Mouse (Mus musculus) lung, postnatal 10 days (tissue): ENCODE measurements around the gene Mrln.
"Not testable (repeated sequence)": the region's sequence is repeated elsewhere in the genome, so short reads cannot be mapped to it uniquely, and the experiment has no call there.

Source experiments
- DNase-seq: peaks from one replicate; pipeline ENCODE4 v3.0.0; 2021

The Mrln gene

DNA sequence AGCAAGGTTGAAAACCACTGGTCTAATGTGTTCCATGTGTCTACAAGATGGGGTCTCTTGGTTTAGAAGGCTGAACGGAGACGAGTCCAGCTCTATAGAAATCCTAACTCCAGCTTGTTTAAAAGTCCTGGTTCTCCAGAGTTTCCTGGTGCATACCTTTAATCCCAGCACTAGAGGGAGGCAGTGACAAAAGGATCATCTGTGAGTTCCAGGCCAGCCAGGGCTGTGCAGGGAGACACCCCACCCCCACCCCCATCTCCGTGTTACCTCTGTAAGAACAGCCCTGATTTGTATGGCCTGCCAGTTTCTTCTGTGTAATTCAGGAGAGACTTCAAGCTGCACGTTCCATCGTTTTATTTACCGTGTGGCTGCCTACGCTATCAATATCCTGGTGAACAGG lies 8.7 kb upstream of the Mrln start:
- peak; percentile 61 for DNase-seq

DNA sequence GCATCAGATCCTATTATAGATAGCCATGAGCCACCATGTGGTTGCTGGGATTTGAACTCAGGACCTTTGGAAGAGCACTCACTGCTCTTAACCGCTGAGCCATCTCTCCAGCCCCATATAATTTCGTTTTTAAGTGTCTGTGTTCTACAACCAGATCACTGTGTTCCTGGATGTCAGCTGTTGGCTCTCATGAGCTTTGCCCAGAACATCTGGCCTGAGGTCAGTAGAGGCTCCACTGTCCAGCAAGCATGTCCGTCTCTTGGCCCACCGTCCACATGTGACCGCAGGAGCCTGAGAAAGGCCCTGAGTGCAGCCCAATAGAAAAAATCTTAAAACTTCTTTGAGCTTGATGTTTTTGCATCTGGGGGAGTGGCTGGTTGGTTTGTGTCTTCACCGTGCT lies 7.8 kb upstream of the Mrln start:
- DNase-seq: no peak

DNA sequence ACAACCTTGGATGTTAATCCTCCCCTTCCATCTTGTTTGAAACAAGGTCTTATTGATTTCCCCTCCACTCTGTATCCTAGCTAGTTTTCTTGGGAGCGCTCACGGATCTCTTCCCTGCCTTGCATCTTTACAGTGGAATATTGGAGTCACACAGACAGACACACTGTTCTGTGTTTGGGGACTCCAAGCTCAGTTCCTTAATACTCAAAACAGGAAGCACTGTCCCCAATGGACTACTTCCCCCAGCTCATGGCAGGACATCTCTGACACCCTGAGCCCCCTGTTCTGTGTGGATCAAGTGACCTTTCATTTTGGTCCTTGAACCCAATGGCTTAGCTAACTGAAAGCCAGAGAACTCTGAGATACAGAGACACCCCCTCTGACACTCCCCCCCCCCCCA lies 6.9 kb upstream of the Mrln start:
- DNase-seq: no peak

DNA sequence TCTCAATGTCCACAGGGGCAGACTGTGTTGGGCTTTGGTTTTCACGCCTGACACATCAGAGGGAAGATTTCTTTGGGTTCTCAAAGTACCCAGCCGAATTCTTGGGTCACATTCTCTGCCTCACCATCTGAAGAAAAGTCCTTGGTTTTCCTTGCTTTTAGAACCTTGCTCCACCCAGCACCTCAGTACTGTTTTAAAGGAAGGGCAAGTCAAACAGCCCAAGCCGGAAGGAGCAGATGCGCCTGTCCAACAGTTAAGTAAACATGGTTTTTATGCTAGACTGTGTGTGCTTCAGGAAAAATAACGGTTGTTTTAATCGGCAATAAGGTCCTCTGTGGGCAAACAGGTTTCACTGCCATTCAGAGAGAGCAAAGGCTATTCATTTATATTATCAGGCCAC lies 6.5 kb upstream of the Mrln start:
- no peak for DNase-seq

DNA sequence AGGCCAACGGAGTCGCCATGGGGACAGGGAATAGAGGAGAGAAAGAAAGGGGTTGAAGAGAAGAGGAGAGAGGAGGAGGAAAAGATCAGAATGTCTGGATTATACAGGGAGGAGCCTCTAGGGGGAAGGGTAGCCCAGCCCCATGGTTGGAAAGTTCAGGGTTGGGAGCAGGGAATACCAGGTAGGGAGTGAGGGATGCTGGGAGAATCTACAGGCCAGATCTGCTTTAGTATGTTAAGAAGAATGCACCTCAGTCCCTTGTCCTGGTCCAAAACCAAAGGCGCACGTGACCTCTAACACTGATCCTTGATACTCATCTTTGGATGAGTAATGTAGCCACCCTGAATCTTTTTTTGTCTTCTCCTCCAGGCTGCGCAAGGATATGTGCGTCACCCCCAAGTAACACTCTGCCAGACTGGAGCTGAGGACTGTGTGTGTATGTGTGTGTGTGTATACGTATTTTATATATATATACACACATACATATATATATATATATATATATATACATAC lies 5.5 kb upstream of the Mrln start:
- no peak for DNase-seq

DNA sequence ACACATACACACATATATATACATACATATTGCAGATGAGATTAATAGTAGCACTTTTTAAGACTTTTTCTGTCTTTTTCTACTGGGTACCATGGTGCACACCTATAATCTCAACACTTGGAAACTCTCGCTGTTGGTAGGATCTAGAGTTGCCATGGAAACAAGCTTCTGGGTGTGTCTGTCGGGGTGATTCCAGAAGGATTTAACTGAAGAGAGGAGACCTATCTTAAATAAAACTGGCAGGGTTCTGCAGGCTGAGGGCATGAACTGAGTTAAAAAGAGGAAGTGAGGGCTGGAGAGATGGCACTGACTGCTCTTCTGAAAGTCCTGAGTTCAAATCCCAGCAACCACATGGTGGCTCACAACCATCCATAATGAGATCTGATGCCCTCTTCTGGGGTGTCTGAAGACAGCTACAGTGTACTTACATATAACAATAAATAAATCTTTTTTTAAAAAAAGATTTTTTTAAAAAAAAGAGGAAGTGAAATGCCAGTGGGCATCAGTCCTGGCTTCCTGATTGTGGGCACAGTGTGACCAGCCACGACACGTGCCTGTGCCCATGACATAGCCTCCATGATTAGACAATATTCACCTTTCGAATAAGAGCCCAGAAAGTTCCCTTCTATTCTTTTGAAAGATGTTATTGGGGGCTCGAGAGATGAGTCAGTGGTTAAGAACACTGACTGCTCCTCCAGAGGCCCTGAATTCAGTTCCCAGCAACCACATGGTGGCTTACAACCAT lies 4.8 kb upstream of the Mrln start:
- no peak for DNase-seq

DNA sequence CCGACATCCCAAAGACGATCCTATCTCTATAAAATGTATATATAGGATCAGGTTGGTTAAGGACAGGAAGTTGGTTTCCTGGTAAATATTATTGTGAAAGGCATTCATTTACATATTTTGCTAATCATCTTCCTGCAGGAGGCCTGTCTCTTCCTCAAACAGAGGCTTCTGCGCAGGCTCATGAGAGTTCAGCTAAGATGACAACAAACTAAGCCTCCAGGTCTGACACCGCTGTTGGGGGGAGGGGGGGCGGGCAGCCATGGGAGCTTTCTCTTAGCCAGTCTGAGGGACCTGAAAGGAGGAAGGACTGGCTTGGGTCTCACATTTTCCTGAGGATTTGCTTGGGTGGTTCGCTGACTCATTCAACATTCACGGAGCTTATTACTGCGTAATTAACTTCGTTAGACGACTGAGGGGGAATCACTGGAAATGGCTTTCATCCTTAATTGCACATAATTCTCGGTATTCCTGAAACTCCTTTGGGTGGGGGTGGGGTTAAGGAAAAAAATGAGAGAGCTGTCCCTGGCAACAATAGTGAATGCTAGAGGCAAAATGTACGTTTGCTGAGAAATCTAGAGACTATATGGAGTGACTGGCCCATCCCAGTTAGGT lies 3.5 kb upstream of the Mrln start:
- DNase-seq: peak; percentile 61

DNA sequence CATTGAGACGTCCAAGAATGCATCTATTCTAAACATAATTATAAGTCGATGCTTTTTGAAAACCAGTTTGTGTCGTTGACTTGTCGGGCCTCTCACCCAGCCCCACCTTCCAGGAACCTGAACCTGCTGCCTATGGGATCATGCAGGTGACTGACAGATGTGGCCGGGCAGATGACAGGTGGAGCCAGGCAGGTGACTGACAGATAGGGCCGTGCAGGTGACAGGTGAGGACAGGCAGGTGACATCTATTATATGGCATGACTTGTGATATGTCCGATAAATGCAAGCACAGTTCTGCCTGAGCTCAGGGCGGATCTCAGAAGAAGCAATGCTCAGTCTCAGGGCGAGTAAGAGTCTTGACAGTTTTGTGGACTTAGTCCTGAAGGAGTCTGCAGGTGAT lies 6.8 kb downstream of the Mrln start:
- no peak for DNase-seq

DNA sequence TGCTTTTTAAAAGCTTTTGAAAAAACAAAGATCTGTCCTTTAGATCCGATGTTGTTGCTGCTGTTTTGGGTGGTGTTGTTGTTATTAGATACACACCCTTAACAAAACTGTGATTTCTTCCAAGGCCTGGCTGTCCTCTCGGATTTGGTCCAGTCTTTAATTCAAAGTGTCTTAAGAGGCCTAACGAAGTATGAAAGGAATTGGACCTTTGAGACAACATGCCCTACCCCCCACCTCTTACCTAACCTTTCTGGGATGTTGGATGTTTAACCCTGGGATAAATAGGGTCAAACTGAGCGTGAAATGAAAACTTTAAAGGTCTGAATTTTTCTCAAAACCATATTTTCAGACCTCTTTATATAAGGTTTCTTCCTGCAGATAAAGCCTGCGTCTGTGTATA lies 16.5 kb downstream of the Mrln start:
- DNase-seq: no peak

DNA sequence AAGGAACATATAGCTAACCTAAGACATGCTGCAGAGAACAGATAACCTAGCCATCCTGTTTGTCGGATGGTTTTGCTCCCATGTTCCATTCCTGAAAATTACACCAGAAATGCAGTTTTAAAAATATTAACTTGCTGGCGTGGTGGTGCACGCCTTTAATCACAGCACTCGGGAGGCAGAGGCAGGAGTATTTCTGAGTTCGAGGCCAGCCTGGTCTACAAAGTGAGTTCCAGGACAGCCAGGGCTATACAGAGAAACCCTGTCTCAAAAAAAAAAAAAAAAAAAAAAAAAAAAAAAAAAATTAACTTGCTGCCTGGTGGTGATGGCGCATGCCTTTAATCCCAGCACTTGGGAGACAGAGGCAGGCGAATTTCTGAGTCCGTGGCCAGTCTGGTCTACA lies 17.8 kb downstream of the Mrln start:
- not testable (repeated sequence) for DNase-seq

DNA sequence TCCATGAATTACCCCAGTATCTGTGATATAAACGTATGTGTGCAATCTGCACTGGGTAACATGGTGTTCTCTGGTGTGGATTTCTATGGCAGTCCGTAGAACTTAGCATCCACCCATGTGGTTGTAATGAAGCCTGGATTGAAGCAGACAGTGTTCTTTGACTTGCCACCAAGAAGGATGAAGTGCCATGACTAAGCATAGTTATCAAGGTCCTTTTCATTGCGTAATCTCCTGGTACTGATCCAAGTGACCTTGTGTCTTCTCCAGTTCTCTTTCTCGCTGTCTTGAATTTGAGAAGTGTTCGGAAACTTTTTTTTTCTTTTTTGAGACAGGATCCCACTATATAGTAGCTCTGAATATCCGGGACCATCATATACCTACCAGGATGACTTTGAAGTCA lies 20.1 kb downstream of the Mrln start:
- DNase-seq: no peak

DNA sequence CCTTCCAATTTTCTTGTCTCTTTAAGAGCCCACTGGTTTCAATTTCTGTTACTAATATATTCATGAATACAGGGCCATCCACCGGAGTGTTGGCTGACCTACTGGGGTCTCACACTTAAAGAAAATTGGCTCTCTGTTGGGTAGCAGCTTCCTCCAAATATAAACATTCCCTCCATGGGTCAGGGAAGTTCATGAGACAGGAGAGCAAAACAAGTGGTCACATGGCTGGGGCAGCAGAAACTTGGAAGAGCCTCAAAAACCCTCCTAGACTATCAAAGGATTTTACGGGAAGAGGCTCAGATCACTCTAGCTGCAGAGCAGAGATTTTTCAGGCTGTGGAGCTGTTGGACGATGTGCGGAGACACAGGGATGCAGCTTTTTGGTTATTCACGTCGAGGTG lies 21.3 kb downstream of the Mrln start:
- DNase-seq: peak; percentile 78

DNA sequence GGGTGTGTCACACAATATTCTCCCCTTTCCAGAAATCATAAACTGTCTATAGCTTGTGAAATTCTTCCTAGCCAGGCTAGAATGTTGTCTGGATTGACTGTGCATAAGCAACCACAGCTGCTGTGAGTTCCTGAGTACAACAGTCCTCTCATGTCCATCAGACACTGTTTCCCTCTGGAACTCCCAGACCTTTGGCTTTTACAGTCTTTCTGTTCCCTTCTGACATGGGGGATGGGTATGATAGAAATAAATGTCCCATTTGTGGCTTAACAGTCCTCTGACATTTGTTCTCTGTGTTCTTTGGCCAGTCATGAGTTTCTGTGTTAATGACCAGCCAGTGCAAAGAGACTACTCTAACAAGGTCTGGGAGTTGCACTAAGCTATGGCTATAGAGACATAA lies 22.1 kb downstream of the Mrln start:
- DNase-seq: peak; percentile 73

DNA sequence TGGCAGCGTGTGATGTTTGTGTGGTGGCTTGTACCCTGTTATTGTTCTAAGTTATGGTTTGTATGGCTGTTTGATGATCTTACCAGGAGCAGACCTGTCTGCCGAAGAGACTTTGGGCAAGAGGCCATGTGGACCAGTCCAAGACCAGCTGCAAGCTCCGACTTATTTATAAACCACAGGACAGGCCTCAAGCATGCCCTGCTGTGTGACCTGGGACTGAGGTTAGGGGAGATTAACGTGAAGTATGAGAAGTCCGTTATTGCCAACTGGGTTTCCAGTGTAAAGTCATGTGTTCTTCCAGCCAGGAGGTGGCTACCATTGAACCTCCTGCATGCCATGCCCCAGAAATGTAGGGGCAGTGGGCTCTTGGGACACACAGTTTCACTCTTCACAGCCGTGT lies 25.9 kb downstream of the Mrln start:
- no peak for DNase-seq

DNA sequence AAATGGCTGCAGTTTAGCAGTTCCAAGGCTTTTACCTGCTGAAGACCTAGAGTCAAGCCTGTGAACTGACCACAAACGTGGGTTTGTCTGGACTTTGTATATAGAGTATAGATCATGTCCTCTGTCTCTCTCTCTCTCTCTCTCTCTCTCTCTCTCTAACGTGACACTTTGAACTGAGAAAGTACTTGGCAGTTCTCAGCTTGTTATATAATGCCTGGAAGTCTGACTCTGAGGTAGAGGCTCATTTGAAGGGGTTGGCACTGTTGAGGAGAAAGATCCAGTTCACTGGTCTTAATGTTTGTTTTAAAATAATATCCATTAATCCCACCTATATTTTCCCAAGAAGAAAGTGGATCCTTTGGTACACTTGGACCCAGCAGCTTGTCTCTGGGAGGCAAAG lies 33.5 kb downstream of the Mrln start:
- no peak for DNase-seq

DNA sequence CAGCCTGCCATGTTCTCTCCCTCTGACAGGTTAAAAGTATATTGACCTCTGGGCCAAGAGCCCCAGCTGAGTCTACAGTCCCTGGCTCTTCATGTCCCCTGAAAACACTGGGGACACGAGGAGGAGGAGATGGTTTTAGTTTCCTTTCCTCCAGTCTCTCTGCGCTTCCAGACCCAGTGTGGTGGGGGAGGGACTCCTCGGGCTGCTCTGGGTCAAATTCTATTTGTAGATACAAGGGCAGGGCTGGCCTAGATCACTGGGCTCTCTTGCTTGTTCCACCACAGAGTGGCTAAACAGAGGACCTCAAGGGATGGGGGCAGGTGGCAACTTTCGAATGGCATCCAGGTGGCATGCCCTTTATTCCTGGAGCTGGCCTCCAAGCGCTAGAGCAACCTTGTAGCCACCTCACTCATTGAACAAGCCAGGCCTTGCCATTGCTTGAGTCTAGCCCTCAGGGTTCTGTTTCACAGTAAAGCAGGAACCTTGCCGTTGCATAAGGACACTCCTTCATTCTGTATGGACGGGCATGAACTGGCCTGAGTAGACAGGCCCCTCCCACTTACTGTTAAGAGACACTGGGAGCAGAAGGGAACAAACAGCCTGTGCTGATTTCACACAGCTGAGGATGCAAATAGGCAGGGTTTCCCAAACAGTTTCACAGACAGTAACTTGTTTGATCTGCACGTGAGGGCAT lies 38.4 kb downstream of the Mrln start:
- peak; percentile 44 for DNase-seq

DNA sequence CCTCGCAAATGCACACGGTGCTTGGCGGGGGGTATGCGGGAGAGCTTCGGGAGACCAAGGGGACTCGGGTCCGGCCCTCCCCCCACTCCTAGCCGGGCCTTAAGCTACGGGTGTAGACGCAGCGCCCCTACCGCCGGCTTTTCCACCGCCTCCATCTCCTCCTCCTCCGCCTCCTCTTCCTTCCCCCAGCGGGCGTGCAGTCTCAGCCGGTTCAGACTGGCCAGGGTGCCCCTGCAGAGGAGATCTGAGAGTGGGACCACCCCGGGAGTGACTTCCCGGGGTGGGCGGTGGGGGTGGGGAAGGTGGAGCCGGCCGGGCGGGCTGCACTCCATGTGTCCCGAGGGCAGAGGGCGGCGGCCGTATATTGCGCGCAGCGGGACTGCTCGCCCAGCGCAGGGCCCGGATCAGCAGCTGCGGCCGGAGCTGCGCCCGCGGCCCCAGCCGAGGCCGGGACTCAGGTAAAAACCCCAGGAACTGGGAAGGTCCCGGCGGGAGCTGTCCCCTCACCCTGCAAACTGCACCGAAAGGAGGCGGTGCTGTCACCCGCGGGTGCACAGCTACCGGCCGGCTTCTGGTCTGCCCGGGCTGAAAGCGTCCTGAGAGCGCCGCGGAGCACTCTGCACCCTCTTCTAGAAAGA lies 40.6 kb downstream of the Mrln start, which contains the start of gene Slc16a9:
Slc16a9 (plus strand) TSS at position 180 of the 638 bp plus-strand sequence.
- peak; percentile 90 for DNase-seq

DNA sequence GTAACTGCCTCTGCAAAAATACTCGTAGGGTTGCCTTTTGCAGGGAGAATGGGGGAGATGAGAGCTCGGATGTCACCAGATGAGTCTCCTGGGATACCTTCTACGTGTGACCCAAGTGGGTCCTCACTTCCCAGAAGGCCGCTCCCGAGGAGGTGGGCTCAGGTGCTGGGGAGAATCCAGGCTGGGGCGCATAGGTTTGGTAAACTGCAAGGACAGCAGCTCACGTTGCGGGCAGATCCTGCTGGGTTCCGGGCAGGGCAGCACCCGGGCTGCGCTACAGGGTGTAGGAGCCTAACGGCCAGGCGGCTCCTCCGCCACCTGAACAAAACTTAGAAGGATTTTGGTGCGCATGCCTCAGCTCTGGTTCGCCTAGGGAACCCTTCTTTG lies 41.1 kb downstream of the Mrln start:
- DNase-seq: no peak

DNA sequence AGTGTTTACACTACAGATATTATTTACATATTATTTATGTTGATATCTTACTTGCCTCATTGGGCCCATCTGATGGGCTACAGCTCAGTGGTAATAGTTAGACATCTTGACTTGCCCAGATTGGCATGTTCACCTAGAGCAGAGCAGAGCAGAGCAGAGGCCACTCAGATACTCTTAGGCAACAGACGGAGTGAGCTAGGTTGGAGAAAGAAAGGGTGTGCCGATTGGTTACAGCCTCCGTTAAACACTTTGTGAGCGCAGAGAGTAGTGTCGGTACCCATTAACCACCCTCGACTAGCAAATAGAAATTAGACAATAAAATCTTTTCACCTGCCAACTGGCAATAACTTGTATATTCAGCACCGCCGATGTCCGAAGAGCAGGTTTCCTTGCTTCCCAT lies 41.6 kb downstream of the Mrln start:
- no peak for DNase-seq

DNA sequence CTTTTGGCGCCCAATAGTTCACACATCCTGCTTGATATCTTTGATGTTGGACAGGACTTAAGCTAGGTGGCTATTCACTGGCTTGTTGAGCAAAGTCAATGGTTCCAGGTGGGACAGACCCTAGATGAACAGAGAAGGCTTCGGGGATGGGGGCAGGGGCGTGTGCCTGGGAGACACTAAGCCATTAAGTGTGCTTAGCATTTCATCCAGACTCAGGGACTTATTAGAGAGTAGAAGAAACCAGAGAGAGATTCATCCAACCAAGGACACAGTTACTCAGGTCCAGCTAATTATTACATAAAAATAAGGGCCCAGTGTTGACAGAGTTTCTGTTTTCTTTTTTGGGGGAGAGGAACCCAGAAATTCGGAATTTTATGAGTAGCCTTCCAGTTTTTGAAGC lies 45.9 kb downstream of the Mrln start:
- no peak for DNase-seq

DNA sequence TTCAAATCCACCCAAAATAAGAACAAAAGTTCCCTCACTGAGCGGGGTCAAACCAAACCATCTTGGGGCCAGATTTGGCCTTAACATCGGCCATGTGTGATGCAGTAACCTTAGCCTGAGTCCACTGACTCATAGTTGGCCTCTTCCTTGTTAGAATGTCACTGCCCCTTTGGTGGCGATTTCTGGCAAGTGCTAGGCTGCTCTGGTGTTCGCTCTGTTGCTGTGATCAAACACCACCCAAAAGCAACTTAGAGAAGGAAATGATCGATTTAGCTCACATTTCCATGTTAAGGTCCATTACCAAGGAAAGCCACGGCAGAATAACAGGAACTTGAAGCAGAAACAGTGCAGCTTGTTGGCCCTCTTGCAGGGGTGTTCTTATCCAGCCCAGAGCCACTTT lies 46.3 kb downstream of the Mrln start:
- no peak for DNase-seq

DNA sequence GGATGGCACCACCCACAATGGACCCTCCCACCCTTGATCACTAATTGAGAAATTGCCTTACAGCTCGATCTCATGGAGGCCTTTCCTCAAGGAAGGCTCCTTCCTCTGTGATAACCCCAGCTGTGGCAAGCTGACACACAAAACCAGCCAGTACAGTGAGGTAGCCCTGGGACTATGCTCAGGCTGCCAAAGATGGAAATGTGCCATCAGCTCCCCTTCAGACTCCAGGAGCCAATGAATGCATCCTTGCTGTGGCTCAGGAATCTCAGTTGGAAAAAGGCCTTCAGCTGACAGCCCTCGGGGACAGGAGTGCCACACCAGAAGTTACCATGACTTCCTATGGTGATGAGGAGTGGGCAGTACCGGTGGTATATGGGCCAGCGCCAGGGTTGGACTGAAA lies 50.2 kb downstream of the Mrln start:
- no peak for DNase-seq

DNA sequence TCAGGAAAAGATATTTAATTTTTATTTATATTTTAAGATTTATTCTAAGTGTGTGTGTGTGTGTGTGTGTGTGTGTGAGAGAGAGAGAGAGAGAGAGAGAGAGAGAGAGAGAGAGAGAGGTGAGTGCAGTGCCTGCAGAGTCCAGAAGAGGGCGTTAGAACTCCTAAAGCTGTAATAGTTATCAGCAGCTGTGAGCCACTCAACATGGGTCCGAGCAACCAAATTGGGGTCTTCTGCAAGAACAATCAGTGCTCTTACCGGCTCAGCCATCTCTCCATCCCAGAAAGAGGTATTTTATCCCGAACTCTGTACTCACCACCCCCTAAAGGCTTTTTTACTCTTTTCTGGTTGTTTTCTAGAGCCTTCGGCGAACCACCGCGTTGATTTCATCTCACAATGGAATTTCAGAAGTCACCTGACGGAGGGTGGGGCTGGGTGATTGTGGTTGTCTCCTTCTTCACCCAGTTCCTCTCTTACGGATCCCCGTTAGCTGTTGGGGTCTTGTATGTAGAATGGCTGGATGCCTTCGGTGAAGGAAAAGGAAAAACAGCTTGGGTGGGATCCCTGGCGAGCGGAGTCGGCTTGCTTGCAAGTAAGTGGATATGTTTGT lies 51.2 kb downstream of the Mrln start:
- DNase-seq: no peak
